Mouse (Mus musculus) liver, embryonic 11.5 days (tissue): ENCODE measurements around the gene Scd2. TPM values are rescaled to one million over a fixed set of nuclear protein-coding genes. Genes with fewer than 3 reads are reported as not detected.
A peak's percentile ranks its signal among the peaks of the same experiment; 100 is the strongest.

ENCODE experiments used
- ATAC-seq: fragments of 200-750 bp; cut with Nextera tagmentation; replicated peaks from 2 replicates; pipeline ENCODE4 v1.8.0; 2017; ENCODE audit warnings: moderate number of reproducible peaks, mild to moderate bottlenecking, moderate TSS enrichment, moderate library complexity; ENCODE audit not compliant: low FRiP score
- DNase-seq: peaks from one replicate; pipeline ENCODE4 v3.0.0-alpha.2; 2017; ENCODE audit warnings: low spot score
- H3K27ac ChIP-seq: fragments of 300-500 bp; sonication (generic); 2 replicates; pipeline ENCODE4 v1.5.1; 2014; ENCODE audit warnings: mild to moderate bottlenecking, low read depth, low read length, control low read depth
- H3K27me3 ChIP-seq: fragments of 300-500 bp; sonication (generic); replicated peaks from 2 replicates; pipeline ENCODE4 v1.6.1; 2014; ENCODE audit warnings: low read length, mixed read lengths; ENCODE audit not compliant: control insufficient read depth, insufficient read depth
- H3K36me3 ChIP-seq: fragments of 300-500 bp; sonication (generic); 2 replicates; pipeline ENCODE4 v1.6.1; 2014; ENCODE audit warnings: mild to moderate bottlenecking, low read length, moderate library complexity, mixed read lengths; ENCODE audit not compliant: control insufficient read depth, insufficient read depth
- H3K4me1 ChIP-seq: fragments of 300-500 bp; sonication (generic); replicated peaks from 2 replicates; pipeline ENCODE4 v1.6.1; 2014; ENCODE audit warnings: low read length, mixed read lengths; ENCODE audit not compliant: control insufficient read depth, insufficient read depth
- H3K4me2 ChIP-seq: fragments of 300-500 bp; sonication (generic); 2 replicates; pipeline ENCODE4 v1.6.1; 2014; ENCODE audit warnings: mild to moderate bottlenecking, control low read depth, moderate library complexity
- H3K4me3 ChIP-seq: fragments of 300-500 bp; sonication (generic); 2 replicates; pipeline ENCODE4 v1.5.1; 2014; ENCODE audit warnings: low read depth, low read length, control low read depth
- H3K9ac ChIP-seq: fragments of 300-500 bp; sonication (generic); 2 replicates; pipeline ENCODE4 v1.6.1; 2014; ENCODE audit warnings: low read depth, low read length, control low read depth
- H3K9me3 ChIP-seq: fragments of 300-500 bp; sonication (generic); 2 replicates; pipeline ENCODE4 v1.6.1; 2016; ENCODE audit warnings: low read length, inconsistent platforms, mixed read lengths; ENCODE audit not compliant: control insufficient read depth
- WGBS: fragments of 180-500 bp; shearing (Covaris S2); extraction: QIAGEN DNeasy Blood & Tissue Kit; methylation state at CpG from one replicate; pipeline ENCODE4 v1.1.7; 2014; 5-methylcytosine and 5-hydroxymethylcytosine counted together
- polyA plus RNA-seq: library from polyadenylated mRNA; unstranded; fragments of >200 nt; fragmentation: Nextera tagmentation; extraction: Ambion mirVana; gene quantifications from 2 replicates; pipeline ENCODE4 v1.2.1, GENCODE M21; 2014

Gene Scd2
- polyA plus RNA-seq, 1 experiment from 2014 or later, result 212 TPM

GRCm38 (mm10) chr19:44287415-44288110, 5.9 kb upstream of the Scd2 start:
- Histone ChIP-seq H3K27ac (peak overlapping the region; percentile 49; the same call in 1 of the 2 replicates), H3K4me1 (peaks cover 56% of the 10 kb centered on the region), H3K9ac (no peak overlapping the region), H3K36me3 (no peaks in the 10 kb centered on the region), H3K9me3 (no peaks in the 10 kb centered on the region), H3K4me2 (peak overlapping the region; percentile 7; the same call in 1 of the 2 replicates), H3K27me3 (no peaks in the 10 kb centered on the region), H3K4me3 (no peak overlapping the region)
- WGBS, result 45% methylated on average over 11 of the region's 11 CpGs
- DNase-seq, result no peak
- ATAC-seq, result no peak

GRCm38 (mm10) chr19:44292083-44292482, 1.4 kb upstream of the Scd2 start:
- Histone ChIP-seq H3K4me2 (peak overlapping the region; percentile 97), H3K36me3 (peaks cover 19% of the 10 kb centered on the region), H3K27me3 (no peaks in the 10 kb centered on the region), H3K27ac (peak overlapping the region; percentile 97), H3K9ac (peak overlapping the region; percentile 76; the same call in 1 of the 2 replicates), H3K9me3 (no peaks in the 10 kb centered on the region), H3K4me1 (peaks cover 45% of the 10 kb centered on the region), H3K4me3 (no peak overlapping the region)
- no peak for DNase-seq
- WGBS, result 76% methylated on average over 2 of the region's 2 CpGs
- ATAC-seq, result no peak

GRCm38 (mm10) chr19:44292483-44292882, 991 bp upstream of the Scd2 start:
- Histone ChIP-seq H3K9me3 (no peaks in the 10 kb centered on the region), H3K9ac (peak overlapping the region; percentile 76), H3K27me3 (no peaks in the 10 kb centered on the region), H3K4me3 (peak overlapping the region; percentile 88), H3K36me3 (peaks cover 22% of the 10 kb centered on the region), H3K4me1 (peaks cover 45% of the 10 kb centered on the region), H3K4me2 (peak overlapping the region; percentile 97), H3K27ac (peak overlapping the region; percentile 97)
- DNase-seq (no peak), ATAC-seq (no peak)
- WGBS, result 27% methylated on average over 3 of the region's 3 CpGs

- WGBS, result under 1% methylated on average over 31 of the region's 31 CpGs
- DNase-seq, result peak; percentile 94
- Histone ChIP-seq H3K4me3 (peak overlapping the region; percentile 88), H3K27me3 (no peaks in the 10 kb centered on the region), H3K4me1 (peaks cover 55% of the 10 kb centered on the region), H3K27ac (peak overlapping the region; percentile 97), H3K9me3 (no peaks in the 10 kb centered on the region), H3K9ac (peak overlapping the region; percentile 90), H3K4me2 (peak overlapping the region; percentile 97), H3K36me3 (peaks cover 37% of the 10 kb centered on the region)
- ATAC-seq, result peak; percentile 94
Measured at GRCm38 (mm10) chr19:44293769-44294551, 486 bp downstream of the Scd2 start.

GRCm38 (mm10) chr19:44294588-44295041, 1.1 kb downstream of the Scd2 start:
- Histone ChIP-seq H3K4me2 (peak overlapping the region; percentile 97), H3K27ac (peak overlapping the region; percentile 97), H3K27me3 (no peaks in the 10 kb centered on the region), H3K9ac (peak overlapping the region; percentile 90), H3K4me3 (peak overlapping the region; percentile 88), H3K9me3 (no peaks in the 10 kb centered on the region), H3K4me1 (peaks cover 61% of the 10 kb centered on the region), H3K36me3 (peaks cover 41% of the 10 kb centered on the region)
- peak; percentile 88 for DNase-seq
- under 1% methylated on average over 14 of the region's 14 CpGs for WGBS
- ATAC-seq, result peak; percentile 46

- Histone ChIP-seq H3K9me3 (no peaks in the 10 kb centered on the region), H3K4me1 (peaks cover 68% of the 10 kb centered on the region), H3K9ac (peak overlapping the region; percentile 90), H3K4me2 (peak overlapping the region; percentile 97), H3K4me3 (peak overlapping the region; percentile 88), H3K36me3 (peaks cover 48% of the 10 kb centered on the region), H3K27ac (peak overlapping the region; percentile 97), H3K27me3 (no peaks in the 10 kb centered on the region)
- ATAC-seq, result no peak
- WGBS, result 23% methylated on average over 3 of the region's 3 CpGs
- no peak for DNase-seq
Measured at GRCm38 (mm10) chr19:44295251-44295650, 1.8 kb downstream of the Scd2 start.

- H3K36me3 ChIP-seq, result peaks cover 52% of the 10 kb centered on the region
Measured at GRCm38 (mm10) chr19:44295741-44296140, 2.3 kb downstream of the Scd2 start.

GRCm38 (mm10) chr19:44296186-44296585, 2.7 kb downstream of the Scd2 start:
- Histone ChIP-seq H3K4me3 (peak overlapping the region; percentile 88), H3K36me3 (peaks cover 57% of the 10 kb centered on the region), H3K9ac (peak overlapping the region; percentile 90), H3K9me3 (no peaks in the 10 kb centered on the region), H3K4me1 (peaks cover 77% of the 10 kb centered on the region), H3K27me3 (no peaks in the 10 kb centered on the region), H3K27ac (peak overlapping the region; percentile 16; the same call in 1 of the 2 replicates), H3K4me2 (peak overlapping the region; percentile 97)
- no peak for DNase-seq
- no peak for ATAC-seq
- 64% methylated on average over 7 of the region's 7 CpGs for WGBS

More at GRCm38 (mm10) chr19:44295741-44296140, 2.3 kb downstream of the Scd2 start:
- peak overlapping the region; percentile 90 for H3K9ac ChIP-seq
- peak overlapping the region; percentile 97 for H3K27ac ChIP-seq
- H3K4me1 ChIP-seq, result peaks cover 72% of the 10 kb centered on the region
- WGBS, result 14% methylated on average over 4 of the region's 4 CpGs
- H3K27me3 ChIP-seq, result no peaks in the 10 kb centered on the region
- ATAC-seq, result peak; percentile 25; the same call in 1 of the 2 replicates
- peak overlapping the region; percentile 97 for H3K4me2 ChIP-seq
- DNase-seq, result peak; percentile 82
- peak overlapping the region; percentile 88 for H3K4me3 ChIP-seq
- no peaks in the 10 kb centered on the region for H3K9me3 ChIP-seq
